Mouse (Mus musculus) midbrain, embryonic 12.5 days (tissue): ENCODE data around the gene Nelfcd. TPM values are rescaled to one million over a fixed set of nuclear protein-coding genes. Genes with fewer than 3 reads are reported as not detected.

Experiments used
- ATAC-seq: fragments of 200-750 bp; cut with Nextera tagmentation; 2 replicates; pipeline ENCODE4 v1.8.0; 2017; ENCODE audit warnings: low read depth, moderate TSS enrichment, moderate library complexity; ENCODE audit not compliant: low FRiP score
- H3K27ac ChIP-seq: fragments of 300-500 bp; sonication (generic); replicated peaks from 2 replicates; pipeline ENCODE4 v1.5.1; 2016; ENCODE audit warnings: mild to moderate bottlenecking
- H3K27me3 ChIP-seq: fragments of 300-500 bp; sonication (generic); 2 replicates; pipeline ENCODE4 v1.6.1; 2016; ENCODE audit warnings: mild to moderate bottlenecking
- H3K36me3 ChIP-seq: fragments of 300-500 bp; sonication (generic); 2 replicates; pipeline ENCODE4 v1.6.1; 2016
- H3K4me1 ChIP-seq: fragments of 300-500 bp; sonication (generic); 2 replicates; pipeline ENCODE4 v1.6.1; 2016
- H3K4me2 ChIP-seq: fragments of 300-500 bp; sonication (generic); replicated peaks from 2 replicates; pipeline ENCODE4 v1.6.1; 2016; ENCODE audit warnings: mild to moderate bottlenecking, moderate library complexity
- H3K4me3 ChIP-seq: fragments of 300-500 bp; sonication (generic); 2 replicates; pipeline ENCODE4 v1.5.1; 2016; ENCODE audit warnings: mild to moderate bottlenecking
- H3K9ac ChIP-seq: fragments of 300-500 bp; sonication (generic); replicated peaks from 2 replicates; pipeline ENCODE4 v1.6.1; 2016; ENCODE audit warnings: mild to moderate bottlenecking, moderate library complexity
- H3K9me3 ChIP-seq: fragments of 300-500 bp; sonication (generic); 2 replicates; pipeline ENCODE4 v1.6.1; 2016; ENCODE audit warnings: mild to moderate bottlenecking
- WGBS: fragments of 180-500 bp; shearing (Covaris S2); methylation state at CpG from one replicate; pipeline ENCODE4 v1.1.7; 2016; 5-methylcytosine and 5-hydroxymethylcytosine counted together
- polyA plus RNA-seq: library from polyadenylated mRNA; unstranded; fragments of >200 nt; fragmentation: Nextera tagmentation; extraction: Ambion mirVana; gene quantifications from 2 replicates; pipeline ENCODE4 v1.2.1, GENCODE M21; 2016

Nelfcd gene
- polyA plus RNA-seq, 1 experiment from 2014 or later: 158 TPM

GRCm38 (mm10) chr2:174415001-174415730 is 438 bp upstream of the Nelfcd start:
- Histone ChIP-seq H3K27ac (no peak overlapping the region), H3K9ac (no peak overlapping the region), H3K27me3 (0 out of 2 replicates have a peak, but pooled peaks cover 3% of the 10 kb centered on the region), H3K9me3 (no peaks in the 10 kb centered on the region), H3K4me1 (peaks cover 13% of the 10 kb centered on the region), H3K4me3 (peak overlapping the region; percentile 89), H3K36me3 (peaks cover 9% of the 10 kb centered on the region; the same call in 1 of the 2 replicates), H3K4me2 (peak overlapping the region; percentile 77)
- WGBS: 50% methylated on average over 16 of the region's 18 CpGs
- ATAC-seq: no peak

GRCm38 (mm10) chr2:174421107-174421506 is 5.5 kb downstream of the Nelfcd start:
- 92% methylated on average over 6 of the region's 6 CpGs for WGBS
- no peak for ATAC-seq
- Histone ChIP-seq H3K4me3 (no peak overlapping the region), H3K27me3 (no peaks in the 10 kb centered on the region), H3K9me3 (no peaks in the 10 kb centered on the region), H3K9ac (no peak overlapping the region), H3K36me3 (peaks cover 66% of the 10 kb centered on the region), H3K4me1 (peaks cover 12% of the 10 kb centered on the region), H3K27ac (no peak overlapping the region), H3K4me2 (no peak overlapping the region)

- no peak for ATAC-seq
- Histone ChIP-seq H3K4me3 (no peak overlapping the region), H3K27me3 (no peaks in the 10 kb centered on the region), H3K27ac (no peak overlapping the region), H3K4me2 (no peak overlapping the region), H3K9ac (no peak overlapping the region), H3K9me3 (no peaks in the 10 kb centered on the region), H3K36me3 (peaks cover 96% of the 10 kb centered on the region), H3K4me1 (peaks cover 7% of the 10 kb centered on the region; the same call in 1 of the 2 replicates)
- 96% methylated on average over 11 of the region's 11 CpGs for WGBS
Measured at GRCm38 (mm10) chr2:174424301-174425085, 8.9 kb downstream of the Nelfcd start.

GRCm38 (mm10) chr2:174426856-174427255 is 11.3 kb downstream of the Nelfcd start:
- Histone ChIP-seq H3K4me2 (no peak overlapping the region), H3K9me3 (no peaks in the 10 kb centered on the region), H3K27me3 (no peaks in the 10 kb centered on the region), H3K9ac (no peak overlapping the region), H3K4me1 (peaks cover 8% of the 10 kb centered on the region; the same call in 1 of the 2 replicates), H3K36me3 (peaks cover 74% of the 10 kb centered on the region), H3K27ac (no peak overlapping the region), H3K4me3 (no peak overlapping the region)
- 94% methylated on average over 12 of the region's 12 CpGs for WGBS
- no peak for ATAC-seq

- no peak overlapping the region for H3K4me2 ChIP-seq
- no peak overlapping the region for H3K4me3 ChIP-seq
- H3K36me3 ChIP-seq: peaks cover 68% of the 10 kb centered on the region
- no peak overlapping the region for H3K9ac ChIP-seq
- H3K27me3 ChIP-seq: no peaks in the 10 kb centered on the region
- H3K9me3 ChIP-seq: no peaks in the 10 kb centered on the region
- no peak for ATAC-seq
- H3K4me1 ChIP-seq: peaks cover 8% of the 10 kb centered on the region; the same call in 1 of the 2 replicates
- no peak overlapping the region for H3K27ac ChIP-seq
- WGBS: 73% methylated on average over 18 of the region's 18 CpGs
Measured at GRCm38 (mm10) chr2:174428076-174428835, 12.7 kb downstream of the Nelfcd start.

- Histone ChIP-seq H3K4me2 (no peak overlapping the region), H3K9ac (no peak overlapping the region), H3K4me3 (no peak overlapping the region), H3K4me1 (peaks cover 8% of the 10 kb centered on the region; the same call in 1 of the 2 replicates), H3K36me3 (peaks cover 65% of the 10 kb centered on the region), H3K27me3 (no peaks in the 10 kb centered on the region), H3K27ac (no peak overlapping the region), H3K9me3 (no peaks in the 10 kb centered on the region)
- 77% methylated on average over 10 of the region's 10 CpGs for WGBS
- peak; percentile 53 for ATAC-seq
Measured at GRCm38 (mm10) chr2:174428996-174429591, 13.5 kb downstream of the Nelfcd start.

- peaks cover 20% of the 10 kb centered on the region for H3K4me1 ChIP-seq
- no peaks in the 10 kb centered on the region for H3K27me3 ChIP-seq
- no peak overlapping the region for H3K4me3 ChIP-seq
- no peak overlapping the region for H3K9ac ChIP-seq
- no peaks in the 10 kb centered on the region for H3K9me3 ChIP-seq
- WGBS: 96% methylated on average over 9 of the region's 9 CpGs
- no peak overlapping the region for H3K27ac ChIP-seq
- ATAC-seq: no peak
- H3K4me2 ChIP-seq: no peak overlapping the region
- H3K36me3 ChIP-seq: 0 out of 2 replicates have a peak, but pooled peaks cover 13% of the 10 kb centered on the region
Measured at GRCm38 (mm10) chr2:174434943-174435342, 19.3 kb downstream of the Nelfcd start.

- WGBS: 91% methylated on average over 26 of the region's 26 CpGs
- H3K4me1 ChIP-seq: peaks cover 20% of the 10 kb centered on the region
- H3K27me3 ChIP-seq: no peaks in the 10 kb centered on the region
Measured at GRCm38 (mm10) chr2:174436076-174436701, 20.6 kb downstream of the Nelfcd start.

GRCm38 (mm10) chr2:174436916-174437696 is 21.5 kb downstream of the Nelfcd start:
- H3K9ac ChIP-seq: no peak overlapping the region
- no peak overlapping the region for H3K4me2 ChIP-seq
- H3K27me3 ChIP-seq: no peaks in the 10 kb centered on the region
- H3K36me3 ChIP-seq: 0 out of 2 replicates have a peak, but pooled peaks cover 13% of the 10 kb centered on the region
- H3K4me3 ChIP-seq: no peak overlapping the region
- no peak overlapping the region for H3K27ac ChIP-seq
- H3K9me3 ChIP-seq: no peaks in the 10 kb centered on the region
- no peak for ATAC-seq
- WGBS: 96% methylated on average over 7 of the region's 7 CpGs
- H3K4me1 ChIP-seq: peaks cover 20% of the 10 kb centered on the region

More at GRCm38 (mm10) chr2:174436076-174436701, 20.6 kb downstream of the Nelfcd start:
- H3K9ac ChIP-seq: no peak overlapping the region
- 0 out of 2 replicates have a peak, but pooled peaks cover 13% of the 10 kb centered on the region for H3K36me3 ChIP-seq
- no peak for ATAC-seq
- H3K4me2 ChIP-seq: no peak overlapping the region
- no peak overlapping the region for H3K27ac ChIP-seq
- no peaks in the 10 kb centered on the region for H3K9me3 ChIP-seq
- H3K4me3 ChIP-seq: no peak overlapping the region

GRCm38 (mm10) chr2:174437697-174437982 is 22.0 kb downstream of the Nelfcd start:
- H3K9me3 ChIP-seq: no peaks in the 10 kb centered on the region
- peak overlapping the region; percentile 71 for H3K4me2 ChIP-seq
- 0 out of 2 replicates have a peak, but pooled peaks cover 10% of the 10 kb centered on the region for H3K36me3 ChIP-seq
- WGBS: 98% methylated on average over 4 of the region's 4 CpGs
- H3K9ac ChIP-seq: no peak overlapping the region
- H3K4me1 ChIP-seq: peaks cover 20% of the 10 kb centered on the region
- no peaks in the 10 kb centered on the region; the same call in 1 of the 2 replicates for H3K27me3 ChIP-seq
- H3K4me3 ChIP-seq: no peak overlapping the region
- no peak overlapping the region for H3K27ac ChIP-seq
- ATAC-seq: no peak
